Mouse (Mus musculus) spleen, postnatal 14 days (tissue): ENCODE results near the gene Mcm3.

ENCODE experiments used
- DNase-seq, 2 experiments: peaks; one replicate each; pipeline ENCODE4 v3.0.0; 2021 to 2022; ENCODE audit warnings: low spot score in 2 of 2

Mcm3 gene

DNA sequence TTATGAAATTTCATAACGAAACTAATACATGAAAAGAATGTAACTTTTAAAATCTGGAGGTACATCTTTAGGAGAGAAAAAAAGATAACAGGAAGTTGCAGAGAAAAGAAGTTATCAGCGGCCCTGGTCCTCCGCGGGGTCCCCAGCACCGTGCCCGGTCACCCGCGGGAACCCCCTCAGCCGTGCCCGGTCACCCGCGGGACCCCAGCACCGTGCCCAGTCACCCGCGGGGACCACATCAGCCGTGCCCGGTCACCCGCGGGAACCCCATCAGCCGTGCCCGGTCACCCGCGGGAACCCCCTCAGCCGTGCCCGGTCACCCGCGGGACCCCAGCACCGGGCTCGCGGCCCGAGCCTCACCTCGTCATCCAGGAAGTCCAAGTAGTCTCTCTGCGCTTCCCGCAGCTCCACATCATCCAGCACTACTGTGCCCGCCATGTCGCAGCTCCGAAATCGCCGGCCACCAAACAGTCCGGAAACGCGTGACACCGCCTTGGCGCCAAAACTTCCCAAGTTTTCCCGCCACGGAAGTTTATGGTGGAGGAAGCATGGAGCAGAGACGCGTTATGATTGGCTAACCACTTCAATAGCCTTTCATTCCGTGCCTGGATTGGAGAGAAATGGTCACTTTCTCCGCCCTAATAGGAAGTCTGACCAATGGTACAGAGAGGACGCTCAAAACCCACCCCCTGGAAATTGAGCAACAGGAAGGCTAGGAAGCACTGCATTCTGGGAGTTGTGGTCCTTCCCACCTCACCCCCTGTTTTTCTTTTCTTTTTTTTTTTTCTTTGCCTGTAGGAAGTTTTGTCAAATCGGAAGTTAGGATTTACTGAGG, at the start of gene Mcm3:
Gene Mcm3, minus strand, starts transcription at position 542 of the 835 bp plus-strand sequence.
- peak; percentile 67 to 78 for DNase-seq

DNA sequence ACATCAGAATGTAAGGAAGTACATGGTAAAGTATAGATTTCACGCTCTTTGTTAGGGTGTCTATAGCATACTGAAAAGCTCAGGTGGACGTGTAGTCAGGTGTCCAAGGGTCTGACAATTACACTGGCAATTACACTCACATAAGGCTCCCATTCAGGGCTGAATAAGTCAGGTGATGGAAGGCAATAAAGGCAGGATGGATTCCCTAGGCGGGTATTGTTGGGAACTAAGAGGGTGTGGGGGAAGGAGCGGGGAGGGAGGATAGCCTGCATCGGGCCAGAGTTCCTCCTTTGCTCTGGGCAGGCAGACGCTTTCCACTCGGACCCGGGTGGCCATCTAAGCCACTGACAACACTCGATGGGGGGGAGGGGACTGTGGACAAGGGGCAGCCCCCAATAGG, 47.9 kb upstream of the Mcm3 start:
- no peak for DNase-seq

DNA sequence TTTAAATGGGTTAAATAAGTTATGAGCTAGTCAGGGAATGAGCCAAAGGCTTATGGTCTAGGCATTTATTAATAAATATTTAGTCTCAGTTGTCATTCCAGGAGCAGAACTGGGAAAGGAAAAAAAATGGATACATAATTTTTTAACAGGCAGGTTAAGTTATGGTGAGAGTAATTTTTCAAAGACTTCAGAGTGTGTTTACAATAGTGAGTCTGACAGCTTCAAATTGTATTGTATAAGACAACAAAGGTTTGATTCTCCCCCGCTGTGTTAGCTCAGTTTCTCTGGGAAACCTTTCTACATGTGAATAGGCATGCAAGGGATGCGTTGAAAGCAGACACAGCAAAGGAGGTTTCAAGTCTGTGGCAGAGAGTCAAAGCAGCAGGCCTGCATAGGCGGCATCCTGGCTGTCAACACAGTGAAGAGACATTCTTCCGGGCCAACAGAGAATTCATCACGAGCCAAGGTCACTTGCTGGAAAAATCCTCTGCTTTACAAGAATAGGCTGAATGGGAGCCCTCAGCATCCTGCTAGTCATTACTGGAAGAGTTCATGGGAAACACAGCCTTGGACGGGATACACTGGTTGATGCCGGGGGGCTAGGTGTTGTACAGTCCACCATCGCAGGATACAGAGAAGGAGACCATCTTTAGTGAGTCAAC, 47.3 kb upstream of the Mcm3 start:
- DNase-seq = no peak

DNA sequence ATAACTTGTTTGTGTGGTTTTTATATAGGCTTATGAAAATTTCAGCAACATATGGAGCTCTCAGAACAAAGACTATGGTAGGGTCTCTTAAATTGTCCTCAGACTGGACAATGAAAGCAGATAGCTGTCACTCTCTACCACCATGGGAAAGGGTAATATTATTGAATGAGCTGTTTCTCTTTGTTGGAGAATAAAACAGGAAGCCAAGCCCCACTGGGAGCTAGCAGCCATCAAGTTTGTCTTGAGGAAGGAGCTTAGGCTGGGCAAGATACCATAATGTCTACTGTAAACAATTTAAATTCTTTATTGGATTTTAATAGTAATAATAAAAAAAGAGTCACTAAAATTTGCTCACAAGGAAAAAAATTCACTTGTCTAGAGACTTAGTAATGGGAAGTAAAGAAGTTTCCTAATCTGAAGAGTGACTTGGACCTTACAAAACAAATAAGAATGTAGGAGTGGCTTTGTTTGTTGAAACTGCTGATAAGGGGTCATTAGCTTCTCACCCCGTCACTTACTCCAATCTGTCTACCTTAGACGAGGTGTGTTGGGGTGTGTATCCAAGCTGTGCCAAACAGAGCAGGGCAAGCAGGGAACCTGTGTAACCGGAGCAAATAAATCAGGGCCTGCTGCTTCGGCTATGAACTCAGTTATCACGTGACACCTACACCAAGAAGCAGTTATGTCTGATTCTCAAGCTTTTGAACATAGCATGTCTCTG, 43.5 kb upstream of the Mcm3 start:
- DNase-seq = no peak

DNA sequence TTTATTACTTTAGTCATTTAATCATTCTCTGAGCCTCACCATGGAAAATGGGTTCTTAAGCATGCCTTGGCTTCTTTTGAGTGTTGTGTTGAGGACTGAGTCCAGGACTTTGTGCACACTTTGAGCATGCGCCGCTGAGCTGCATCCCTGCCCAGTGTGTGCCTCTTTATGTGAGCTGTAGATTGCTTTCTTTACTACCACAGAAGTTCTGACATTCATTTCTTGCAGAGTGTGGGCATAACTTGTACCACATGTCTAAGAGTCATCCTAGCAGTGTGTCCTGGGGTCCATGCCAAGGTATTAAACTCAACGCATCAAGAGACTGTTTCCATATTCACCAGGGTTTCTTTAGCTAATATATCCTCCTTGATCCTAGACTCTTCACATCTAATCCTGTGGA, 41.8 kb upstream of the Mcm3 start:
- DNase-seq = no peak

DNA sequence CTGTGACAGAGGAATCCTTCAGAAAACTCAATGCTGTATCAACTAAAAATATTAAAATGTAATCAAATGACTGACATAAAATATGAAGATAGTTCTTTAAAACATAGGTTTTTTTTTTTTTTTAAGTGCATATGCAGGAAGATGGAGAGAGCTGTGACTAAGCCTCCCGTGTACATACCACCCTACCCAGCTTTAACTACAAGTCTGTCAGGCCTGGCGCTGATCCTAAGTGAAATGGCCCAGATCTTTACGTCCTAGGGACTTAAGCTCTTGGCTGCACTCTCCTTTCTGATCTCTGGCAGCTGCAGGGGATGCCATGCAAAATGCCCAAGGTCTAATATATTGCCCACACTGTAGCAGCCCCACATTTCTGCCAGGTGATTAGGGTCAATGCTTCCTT, 40.7 kb upstream of the Mcm3 start:
- DNase-seq = no peak

DNA sequence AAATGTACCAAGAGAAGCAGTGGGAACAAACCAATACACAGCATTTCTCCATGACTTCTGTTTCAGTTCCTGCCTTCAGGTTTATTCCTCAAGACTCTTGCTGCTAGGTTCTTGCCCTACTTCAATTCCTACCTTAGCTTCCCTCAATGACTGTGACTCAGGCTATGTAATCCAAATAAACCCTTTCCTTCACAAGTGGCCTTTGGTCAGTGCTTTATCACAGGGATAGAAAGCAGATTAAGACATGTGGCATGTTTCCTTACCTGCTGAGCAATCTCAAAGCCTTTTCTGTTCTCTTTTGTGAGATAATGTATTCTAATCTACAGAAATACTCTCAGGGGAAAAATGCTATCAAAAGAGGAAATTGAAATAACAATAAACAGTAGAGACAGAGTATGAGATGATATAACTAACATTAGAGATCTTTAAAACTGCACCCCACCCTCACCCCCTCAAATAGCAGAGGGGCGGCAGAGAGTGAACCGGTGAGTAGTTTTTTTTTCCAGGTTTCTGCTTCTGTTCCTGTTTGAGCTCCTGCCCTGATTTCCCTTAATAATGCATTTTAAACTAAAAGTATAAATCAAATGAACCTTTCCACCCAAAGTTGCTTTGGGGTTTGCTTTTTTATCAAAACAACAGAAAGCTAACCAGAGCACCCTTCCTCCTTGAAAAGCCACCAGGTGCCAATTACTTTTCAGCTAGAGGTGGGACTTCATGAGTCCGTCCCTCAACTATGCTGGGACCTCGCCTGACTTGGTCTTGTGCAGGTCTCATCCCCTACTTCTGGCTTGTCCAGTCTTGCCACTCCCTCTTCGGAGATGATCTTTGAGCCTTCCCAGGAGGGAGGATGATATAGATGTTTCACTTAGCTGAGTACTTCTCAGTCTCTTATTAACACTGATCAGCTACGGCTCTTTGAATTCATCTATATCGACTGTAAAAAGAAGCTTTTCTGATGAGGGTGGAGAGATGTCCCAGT, 37.1 kb upstream of the Mcm3 start:
- no peak for DNase-seq

DNA sequence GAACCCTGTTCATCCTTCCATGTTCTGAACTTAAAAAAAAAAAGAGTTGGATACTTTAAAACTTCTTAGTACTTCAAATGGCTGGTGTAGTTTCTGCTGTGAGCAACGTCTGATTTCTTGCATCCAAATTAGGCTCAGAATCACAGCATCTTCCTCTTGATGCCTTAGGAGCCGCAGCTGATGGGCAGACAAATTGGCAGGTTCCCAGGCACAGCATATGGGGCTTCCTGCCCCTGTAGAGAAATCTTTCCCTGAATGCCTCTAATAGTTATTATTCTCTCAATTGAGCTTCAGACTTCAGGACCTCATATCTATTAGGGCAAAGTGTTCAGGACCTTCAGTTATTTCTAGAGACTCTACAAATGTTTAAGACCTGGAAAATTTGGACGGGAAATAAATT, 19.8 kb upstream of the Mcm3 start:
- no peak for DNase-seq

DNA sequence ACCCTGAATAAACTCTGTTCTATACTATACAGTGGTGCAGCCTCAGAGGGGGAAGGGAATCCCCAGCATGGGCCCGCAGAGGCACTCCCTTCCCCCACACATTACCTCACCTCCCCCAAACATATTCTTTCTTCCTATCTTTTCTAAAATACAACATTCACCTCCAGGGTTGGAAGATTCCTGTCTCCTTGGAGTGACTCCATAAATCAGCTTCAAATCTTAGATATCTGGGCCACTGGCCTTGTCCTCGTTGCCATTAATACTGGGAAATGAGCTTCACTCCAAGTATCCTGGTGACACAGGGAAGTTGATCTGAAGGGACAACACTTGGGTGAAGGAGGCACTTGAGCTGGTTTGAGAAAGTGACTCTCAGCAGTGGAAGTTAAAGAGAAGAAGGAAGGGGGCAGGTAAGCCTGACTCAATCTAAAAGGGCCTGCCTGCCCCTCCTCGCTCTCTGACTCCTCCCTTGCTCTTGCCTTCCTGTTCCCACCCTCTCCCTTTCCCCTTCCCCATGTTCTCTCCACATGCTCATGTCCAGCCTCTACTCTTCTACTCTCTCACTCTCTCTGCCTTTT, 16.5 kb upstream of the Mcm3 start:
- no peak for DNase-seq

DNA sequence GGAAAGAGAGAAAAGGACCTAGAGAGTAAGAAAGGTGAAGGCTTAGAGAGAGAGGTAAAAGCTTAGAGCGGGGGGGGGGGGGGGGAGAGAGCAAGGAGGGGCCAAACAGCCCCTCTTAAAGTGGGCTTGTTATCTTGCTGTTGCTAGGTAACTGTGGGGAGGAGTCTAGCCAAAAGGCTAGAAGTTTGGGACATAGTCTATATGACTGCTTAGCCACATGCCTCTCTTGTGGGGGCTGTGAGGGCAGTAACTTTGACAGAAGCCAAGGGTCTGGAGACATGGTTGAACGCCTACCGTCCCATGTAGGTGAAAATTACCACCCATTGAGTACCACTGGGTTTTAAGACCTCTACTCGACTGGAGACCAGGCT, 13.0 kb upstream of the Mcm3 start:
- no peak for DNase-seq

DNA sequence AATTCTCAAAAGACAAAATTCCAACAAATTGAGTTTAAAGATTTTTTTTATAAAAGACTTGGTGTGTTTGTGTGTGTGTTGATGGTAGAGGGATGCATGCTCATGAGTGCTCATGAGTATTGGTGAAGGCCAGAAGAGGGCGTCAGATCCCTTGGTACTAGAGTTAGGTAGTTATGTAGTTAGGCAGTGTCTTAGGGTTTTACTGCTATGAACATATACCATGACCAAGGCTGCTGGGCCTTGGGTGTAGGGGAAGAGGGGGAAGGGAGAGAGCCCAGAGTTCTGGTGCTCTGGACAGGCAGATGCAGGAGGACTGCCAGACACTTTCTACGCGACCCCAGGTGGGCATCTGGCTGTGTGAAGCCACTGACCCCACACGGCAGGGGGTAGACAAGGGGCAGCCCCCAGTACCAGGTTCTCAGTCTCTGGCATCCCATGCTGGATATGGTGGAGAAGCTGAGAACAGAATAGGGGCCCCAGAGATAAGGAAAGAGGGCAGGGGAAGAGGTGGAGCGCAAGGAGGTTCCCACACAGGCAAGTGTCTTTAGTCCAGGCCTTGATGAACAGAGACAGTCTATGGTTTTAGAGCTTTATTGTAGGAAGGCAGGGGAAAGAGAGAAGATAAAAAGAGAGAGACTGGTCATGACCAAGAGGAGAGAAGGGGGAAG, 12.5 kb upstream of the Mcm3 start:
- no peak for DNase-seq

DNA sequence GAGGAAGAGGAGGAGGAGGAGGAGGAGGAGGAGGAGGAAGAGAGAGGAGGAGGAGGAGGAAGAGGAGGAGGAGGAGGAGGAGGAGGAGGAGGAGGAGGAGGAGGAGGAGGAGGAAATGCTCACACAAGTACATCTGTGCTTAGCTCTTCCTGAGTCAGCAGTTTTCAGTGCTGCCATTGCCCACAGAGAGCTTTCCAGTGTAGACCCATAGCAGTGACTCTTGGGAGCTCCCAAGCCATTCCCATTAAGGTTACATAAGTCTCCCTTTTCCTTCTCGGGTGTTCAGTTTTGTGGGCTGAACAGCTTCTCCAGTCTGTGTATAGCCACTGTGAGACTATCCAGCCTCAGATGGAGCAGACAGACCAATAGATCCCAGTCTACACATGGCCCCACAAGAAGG, 10.4 kb upstream of the Mcm3 start:
- no peak for DNase-seq

DNA sequence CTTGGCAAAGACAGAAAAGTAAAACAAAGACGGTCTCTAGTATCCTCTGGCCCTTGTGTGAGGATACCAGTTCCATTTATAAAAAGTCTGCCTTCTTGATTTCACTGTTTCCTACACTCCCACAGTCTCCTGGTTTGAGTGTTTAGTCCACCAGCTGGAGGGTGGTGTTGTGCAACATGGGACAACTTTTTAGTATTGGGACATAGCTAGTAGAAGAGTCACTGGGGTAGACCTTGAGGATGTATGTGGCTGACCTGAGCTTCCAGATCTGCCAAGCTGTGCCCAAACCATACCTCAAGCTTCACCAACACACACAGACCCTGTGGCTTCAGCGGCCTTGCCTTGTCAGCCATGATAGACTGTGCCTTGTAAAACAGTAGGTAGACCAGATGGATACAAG, 7.9 kb upstream of the Mcm3 start:
- no peak for DNase-seq

DNA sequence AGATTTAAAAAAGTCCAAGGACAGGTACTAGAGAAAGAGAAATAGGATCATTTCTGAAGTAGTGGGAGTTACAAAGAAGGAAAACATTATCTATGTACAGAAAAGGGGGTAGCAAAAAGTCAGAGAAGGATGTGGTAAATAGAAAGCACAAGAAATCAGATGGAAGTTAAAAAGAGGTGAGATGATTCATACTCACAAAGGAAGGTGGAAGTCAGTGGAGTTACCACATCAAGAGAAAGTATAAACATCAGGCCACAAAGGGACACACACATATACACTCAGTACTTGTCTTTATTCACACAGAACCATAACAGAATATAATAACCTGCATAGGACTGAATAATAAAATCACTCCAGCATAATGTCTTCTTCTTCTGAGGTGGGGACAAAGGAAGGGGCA, 4.9 kb upstream of the Mcm3 start:
- DNase-seq = no peak

DNA sequence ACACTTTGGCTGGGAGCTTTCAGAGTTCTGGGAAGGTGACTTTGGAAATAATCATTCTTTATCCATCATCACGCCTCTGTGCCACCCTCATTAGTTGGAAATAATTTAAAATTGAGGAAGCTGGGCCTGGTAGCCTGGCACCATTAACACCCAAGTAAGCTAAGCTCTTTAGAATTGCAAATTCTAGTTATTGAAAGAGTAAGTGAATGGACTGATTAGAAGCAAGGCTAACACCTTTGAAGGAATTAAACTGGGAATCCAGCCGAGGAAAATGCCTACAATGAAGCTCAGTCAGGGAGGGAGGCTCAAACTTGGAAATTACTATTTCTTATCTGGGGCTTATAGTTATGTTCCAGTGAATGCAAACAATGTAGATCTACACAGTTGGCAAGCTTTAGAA, 3.8 kb upstream of the Mcm3 start:
- DNase-seq = no peak

DNA sequence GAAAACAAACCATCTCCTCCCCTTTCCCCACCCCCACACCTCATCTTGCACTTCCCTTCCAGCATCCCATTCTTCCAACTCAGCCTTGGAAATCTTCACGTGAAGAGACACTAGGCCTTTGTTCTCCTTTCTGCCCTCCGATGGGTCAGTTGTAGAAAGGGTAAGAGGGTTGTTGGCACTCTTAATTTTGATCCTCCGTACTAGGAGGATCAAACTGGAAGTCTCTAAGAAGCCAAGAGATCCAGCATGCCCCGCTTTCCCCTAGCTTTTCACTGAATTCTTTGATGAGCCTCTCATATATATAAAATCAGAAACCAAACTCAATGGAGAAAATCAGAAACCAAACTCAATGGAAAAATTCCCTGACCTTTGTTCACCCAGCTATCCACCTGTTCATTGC, 3.4 kb upstream of the Mcm3 start:
- DNase-seq = no peak

DNA sequence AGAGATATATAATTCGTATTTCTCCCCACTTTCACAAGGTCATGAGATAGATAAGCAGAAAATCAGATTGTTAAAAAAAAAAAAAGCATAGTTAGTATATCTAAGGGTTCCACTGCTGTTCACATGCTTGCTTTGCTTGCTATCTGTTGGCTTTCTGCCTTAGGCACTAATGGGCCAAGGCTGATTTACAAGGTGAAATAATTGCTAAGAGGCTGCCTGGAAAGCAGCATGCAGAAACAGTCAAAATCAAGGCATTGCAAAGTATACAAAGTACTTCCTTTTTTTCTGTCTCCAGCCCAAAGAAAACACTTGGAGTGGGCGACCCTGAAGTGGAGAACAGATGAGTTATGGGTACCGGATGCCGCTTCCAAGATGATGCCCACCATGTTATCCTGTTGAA, 847 bp upstream of the Mcm3 start:
- DNase-seq = no peak

DNA sequence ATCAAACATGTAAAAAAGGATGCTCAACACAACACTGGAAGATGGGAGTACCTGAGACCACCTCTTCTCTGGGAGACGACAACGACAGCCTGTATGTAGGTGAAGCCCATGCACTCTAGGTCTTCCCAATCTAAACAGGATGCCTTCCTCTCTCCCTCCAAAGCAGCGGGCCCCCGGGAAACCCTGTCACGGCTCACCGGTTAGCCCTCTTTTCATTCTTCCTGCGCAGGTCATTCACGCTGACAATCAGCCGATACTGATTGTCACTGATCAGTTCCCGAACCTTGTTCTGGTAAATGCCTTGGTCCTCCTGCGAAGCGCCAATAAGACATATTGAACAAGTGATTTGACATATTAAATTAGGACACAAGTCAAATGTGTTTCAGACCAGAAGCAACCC, 2.5 kb downstream of the Mcm3 start:
- no peak for DNase-seq

DNA sequence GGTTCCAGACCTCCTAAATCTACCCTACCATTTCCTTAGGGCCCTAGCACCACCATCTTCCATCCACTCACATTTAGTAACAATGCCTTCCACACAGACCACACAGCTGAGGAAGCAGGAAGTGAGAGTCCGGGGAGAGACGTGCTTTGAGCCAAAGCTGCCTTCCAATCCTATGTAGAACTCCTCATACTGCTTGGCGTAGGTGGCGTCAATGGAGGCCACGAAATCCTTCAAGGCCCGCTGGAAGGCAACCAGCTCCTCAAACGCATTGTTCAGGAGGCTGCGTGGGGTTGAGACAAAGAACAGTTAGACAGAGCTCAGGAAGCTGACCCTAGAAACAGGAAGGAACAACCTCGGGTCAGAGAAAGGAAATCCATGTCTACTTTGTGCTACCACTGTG, 2.9 kb downstream of the Mcm3 start:
- no peak for DNase-seq

DNA sequence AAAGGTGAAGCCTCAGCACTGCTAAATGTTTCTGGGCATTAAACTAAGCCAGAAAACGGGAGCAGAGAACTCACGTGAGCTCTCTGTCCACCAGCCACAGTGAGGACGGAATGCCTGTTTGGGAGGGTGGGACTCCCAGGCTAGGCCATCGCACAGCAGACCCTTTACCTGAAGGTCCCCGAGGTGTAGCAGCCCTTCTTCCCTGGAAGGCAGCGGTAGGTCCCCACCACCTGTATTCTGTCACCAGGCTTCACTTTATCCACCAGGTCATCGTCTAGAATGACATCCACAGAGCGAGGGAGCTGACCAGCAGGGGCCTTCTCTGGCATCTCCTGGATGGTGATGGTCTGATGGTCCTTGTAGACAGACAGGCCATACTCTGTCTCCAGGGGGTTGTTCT, 5.6 kb downstream of the Mcm3 start:
- no peak for DNase-seq

DNA sequence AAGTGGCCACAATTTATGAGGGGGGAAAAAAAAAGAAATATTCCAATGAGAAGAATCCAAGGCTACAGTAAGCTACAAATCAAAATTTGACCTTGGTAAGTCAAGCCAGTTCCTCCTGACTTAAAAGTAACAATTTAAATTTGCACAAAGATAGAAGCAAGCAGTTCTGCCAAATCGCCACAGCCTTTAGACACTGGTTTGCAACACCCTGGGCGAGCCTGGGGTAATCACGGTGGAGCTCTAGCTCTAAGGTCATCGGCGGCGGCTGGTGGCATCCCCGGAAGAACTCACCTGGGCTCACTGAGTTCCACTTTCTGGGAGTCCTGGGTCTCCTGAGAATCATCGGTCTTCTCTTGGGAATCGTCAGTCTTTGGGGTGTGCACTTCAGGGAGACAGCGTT, 15.6 kb downstream of the Mcm3 start:
- DNase-seq = no peak
